Mouse (Mus musculus) urinary bladder, postnatal 25 days (tissue): ENCODE data around the gene Cd3g.
A peak's percentile ranks its signal among the peaks of the same experiment; 100 is the strongest.
"Not testable (repeated sequence)": the region's sequence is repeated elsewhere in the genome, so short reads cannot be mapped to it uniquely, and the experiment has no call there.

Experiments
- DNase-seq: peaks from one replicate; pipeline ENCODE4 v3.0.0; 2022; ENCODE audit warnings: low spot score

Gene Cd3g

GRCm38 (mm10) chr9:44985721-44986161 is 5.5 kb upstream of the Cd3g start:
- no peak for DNase-seq

- no peak for DNase-seq
Observed at GRCm38 (mm10) chr9:44983001-44983400, 2.8 kb upstream of the Cd3g start.

- no peak for DNase-seq
Observed at GRCm38 (mm10) chr9:44982531-44982930, 2.3 kb upstream of the Cd3g start.

GRCm38 (mm10) chr9:44982081-44982480 is 1.9 kb upstream of the Cd3g start:
- no peak for DNase-seq

- no peak for DNase-seq
Observed at GRCm38 (mm10) chr9:44981676-44982075, 1.4 kb upstream of the Cd3g start, which contains the start of gene Cd3d. TSS of gene Cd3d (plus strand) at chr9:44981786.

- no peak for DNase-seq
Observed at GRCm38 (mm10) chr9:44981104-44981503, 873 bp upstream of the Cd3g start.

- DNase-seq, result no peak
Observed at GRCm38 (mm10) chr9:44979806-44980205, 425 bp downstream of the Cd3g start.

- no peak for DNase-seq
Observed at GRCm38 (mm10) chr9:44977813-44978212, 2.4 kb downstream of the Cd3g start.

- no peak for DNase-seq
Observed at GRCm38 (mm10) chr9:44969450-44969849, 10.8 kb downstream of the Cd3g start.

GRCm38 (mm10) chr9:44967763-44968162 is 12.5 kb downstream of the Cd3g start:
- DNase-seq, result not testable (repeated sequence)

GRCm38 (mm10) chr9:44966815-44967242 is 13.4 kb downstream of the Cd3g start:
- DNase-seq, result peak; percentile 72

GRCm38 (mm10) chr9:44965833-44966466 is 14.3 kb downstream of the Cd3g start:
- DNase-seq, result no peak

- DNase-seq, result peak; percentile 99
Observed at GRCm38 (mm10) chr9:44965126-44965832, 15.0 kb downstream of the Cd3g start, which contains the start of gene Ube4a. TSS of gene Ube4a (minus strand) at chr9:44965600.

GRCm38 (mm10) chr9:44954432-44954831 is 25.8 kb downstream of the Cd3g start:
- no peak for DNase-seq

- no peak for DNase-seq
Observed at GRCm38 (mm10) chr9:44947836-44948235, 32.4 kb downstream of the Cd3g start.

- peak; percentile 14 for DNase-seq
Observed at GRCm38 (mm10) chr9:44946185-44946695, 34.0 kb downstream of the Cd3g start.

- no peak for DNase-seq
Observed at GRCm38 (mm10) chr9:44942421-44942820, 37.8 kb downstream of the Cd3g start.

- no peak for DNase-seq
Observed at GRCm38 (mm10) chr9:44941756-44942155, 38.5 kb downstream of the Cd3g start.

GRCm38 (mm10) chr9:44921543-44921942 is 58.7 kb downstream of the Cd3g start:
- no peak for DNase-seq

- DNase-seq, result no peak
Observed at GRCm38 (mm10) chr9:44921123-44921468, 59.1 kb downstream of the Cd3g start.

- DNase-seq, result peak; percentile 67
Observed at GRCm38 (mm10) chr9:44920374-44921122, 59.7 kb downstream of the Cd3g start, which contains the start of gene Atp5l. TSS of gene Atp5l (minus strand) at chr9:44920742.

GRCm38 (mm10) chr9:44919606-44920005 is 60.6 kb downstream of the Cd3g start:
- no peak for DNase-seq
